Mouse (Mus musculus) intestine, postnatal 0 days (tissue): ENCODE results near the gene Ktn1. TPM values are rescaled to one million over a fixed set of nuclear protein-coding genes. Genes with fewer than 3 reads are reported as not detected.
A peak's percentile ranks its signal among the peaks of the same experiment; 100 is the strongest.

Experiments
- ATAC-seq: fragments of 200-750 bp; cut with Nextera tagmentation; 2 replicates; pipeline ENCODE4 v1.8.0; 2017; ENCODE audit warnings: mild to moderate bottlenecking, moderate TSS enrichment, moderate library complexity
- H3K27ac ChIP-seq: fragments of 300-500 bp; sonication (generic); 2 replicates; pipeline ENCODE4 v1.5.1; 2014; ENCODE audit warnings: mild to moderate bottlenecking, low read depth, low read length, moderate library complexity
- H3K27me3 ChIP-seq: fragments of 300-500 bp; sonication (generic); replicated peaks from 2 replicates; pipeline ENCODE4 v1.6.1; 2014; ENCODE audit warnings: low read length, mixed read lengths; ENCODE audit not compliant: control insufficient read depth, insufficient read depth
- H3K36me3 ChIP-seq: fragments of 300-500 bp; sonication (generic); 2 replicates; pipeline ENCODE4 v1.6.1; 2014; ENCODE audit warnings: mild to moderate bottlenecking, moderate library complexity; ENCODE audit not compliant: control insufficient read depth, insufficient read depth
- H3K4me1 ChIP-seq: fragments of 300-500 bp; sonication (generic); replicated peaks from 2 replicates; pipeline ENCODE4 v1.6.1; 2014; ENCODE audit warnings: antibody characterized with exemption, low read length, mixed read lengths; ENCODE audit not compliant: control insufficient read depth, insufficient read depth
- H3K4me2 ChIP-seq: fragments of 300-500 bp; sonication (generic); replicated peaks from 2 replicates; pipeline ENCODE4 v1.6.1; 2014; ENCODE audit warnings: low read depth, mild to moderate bottlenecking, moderate library complexity
- H3K4me3 ChIP-seq: fragments of 300-500 bp; sonication (generic); 2 replicates; pipeline ENCODE4 v1.5.1; 2014; ENCODE audit warnings: low read depth, low read length
- H3K9ac ChIP-seq: fragments of 300-500 bp; sonication (generic); 2 replicates; pipeline ENCODE4 v1.6.1; 2014; ENCODE audit warnings: mild to moderate bottlenecking, low read depth, low read length
- H3K9me3 ChIP-seq: fragments of 300-500 bp; sonication (generic); 2 replicates; pipeline ENCODE4 v1.6.1; 2016; ENCODE audit warnings: mixed run types; ENCODE audit not compliant: control insufficient read depth
- CTCF ChIP-seq: sonication (generic); IDR thresholded peaks from 2 replicates; pipeline ENCODE4 v1.5.1; 2016; ENCODE audit warnings: low read depth, mild to moderate bottlenecking, control low read depth, antibody characterized with exemption, moderate library complexity
- WGBS: fragments of 180-500 bp; shearing (Covaris S2); extraction: QIAGEN DNeasy Blood & Tissue Kit; methylation state at CpG from one replicate; pipeline ENCODE4 v1.1.7; 2014; 5-methylcytosine and 5-hydroxymethylcytosine counted together
- polyA plus RNA-seq: library from polyadenylated mRNA; unstranded; fragments of >200 nt; fragmentation: Nextera tagmentation; extraction: Ambion mirVana; gene quantifications from 2 replicates; pipeline ENCODE4 v1.2.1, GENCODE M21; 2015

Gene Ktn1
- 33.7 and 35.5 TPM in 2 replicates for polyA plus RNA-seq

GRCm38 (mm10) chr14:47648218-47648617, at the start of gene Ktn1:
Ktn1 (plus strand) TSS chr14:47648448.
- TF ChIP-seq CTCF = no peak
- H3K9ac ChIP-seq = peak within 1 kb of the TSS; percentile 86
- H3K9me3 ChIP-seq = no peaks in the 10 kb centered on the region
- ATAC-seq = no peak
- 42% methylated on average over 5 of the region's 5 CpGs for WGBS
- H3K27me3 ChIP-seq = no peaks in the 10 kb centered on the region
- H3K27ac ChIP-seq = peak within 1 kb of the TSS; percentile 94
- H3K4me1 ChIP-seq = no peaks in the 10 kb centered on the region
- H3K36me3 ChIP-seq = no peaks in the 10 kb centered on the region
- H3K4me2 ChIP-seq = peak within 1 kb of the TSS; percentile 84
- H3K4me3 ChIP-seq = peak within 1 kb of the TSS; percentile 96

DNA sequence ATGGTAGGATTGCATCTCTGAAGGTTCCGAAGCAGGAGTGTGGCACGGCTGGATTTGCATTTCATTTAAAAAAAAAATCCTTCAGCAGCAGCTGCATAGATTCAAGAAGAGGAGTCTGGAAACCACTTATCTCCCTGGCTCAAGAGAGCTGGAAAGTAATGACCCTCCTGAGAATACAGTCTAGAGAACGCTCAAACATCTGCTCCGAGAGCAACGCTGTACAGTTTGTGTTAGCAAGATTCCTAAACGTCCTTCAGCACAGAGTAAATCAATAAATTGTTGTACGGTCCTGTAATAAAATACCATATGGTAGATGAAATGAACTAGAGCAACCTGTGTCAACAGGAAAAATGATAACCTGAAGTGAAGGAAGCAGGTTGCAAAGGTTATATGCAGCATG, 35.0 kb upstream of the Ktn1 start:
- H3K4me2 ChIP-seq = no peak overlapping the region
- no peak for TF ChIP-seq CTCF
- H3K9me3 ChIP-seq = no peaks in the 10 kb centered on the region
- WGBS = 25% methylated on average over 7 of the region's 7 CpGs
- H3K27ac ChIP-seq = no peak overlapping the region
- no peak overlapping the region for H3K4me3 ChIP-seq
- H3K9ac ChIP-seq = no peak overlapping the region
- ATAC-seq = no peak
- H3K36me3 ChIP-seq = no peaks in the 10 kb centered on the region
- H3K4me1 ChIP-seq = no peaks in the 10 kb centered on the region
- H3K27me3 ChIP-seq = no peaks in the 10 kb centered on the region

GRCm38 (mm10) chr14:47618891-47619290, 29.4 kb upstream of the Ktn1 start:
- no peak overlapping the region for H3K9ac ChIP-seq
- no peak for TF ChIP-seq CTCF
- no peaks in the 10 kb centered on the region for H3K27me3 ChIP-seq
- H3K36me3 ChIP-seq = no peaks in the 10 kb centered on the region
- H3K4me1 ChIP-seq = no peaks in the 10 kb centered on the region
- ATAC-seq = no peak
- no peak overlapping the region for H3K4me3 ChIP-seq
- 80% methylated on average over 5 of the region's 5 CpGs for WGBS
- H3K9me3 ChIP-seq = no peaks in the 10 kb centered on the region
- H3K4me2 ChIP-seq = no peak overlapping the region
- no peak overlapping the region for H3K27ac ChIP-seq

DNA sequence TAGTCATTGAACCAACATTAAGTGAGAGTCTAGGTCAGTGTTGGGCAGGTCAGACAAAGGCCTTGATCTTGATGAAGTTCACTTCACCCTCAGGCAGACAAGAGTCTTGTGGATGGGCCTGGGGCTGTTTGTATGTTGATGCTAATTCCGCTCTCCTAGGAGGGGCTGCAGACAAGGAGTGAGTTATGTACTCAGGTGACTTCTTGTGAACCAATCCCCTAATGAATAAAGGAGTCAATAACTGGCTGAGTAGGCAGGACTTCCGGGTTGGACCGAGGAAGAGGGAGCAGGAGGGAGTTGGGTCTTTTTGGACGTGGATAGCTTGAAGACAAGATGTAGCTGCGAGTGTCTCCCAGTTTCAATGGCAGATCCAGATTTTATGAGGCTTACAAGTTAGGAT, 26.3 kb upstream of the Ktn1 start:
- 83% methylated on average over 5 of the region's 5 CpGs for WGBS
- Histone ChIP-seq H3K9me3 (no peaks in the 10 kb centered on the region), H3K4me3 (no peak overlapping the region), H3K27me3 (no peaks in the 10 kb centered on the region), H3K9ac (no peak overlapping the region), H3K4me2 (no peak overlapping the region), H3K27ac (no peak overlapping the region), H3K36me3 (no peaks in the 10 kb centered on the region), H3K4me1 (no peaks in the 10 kb centered on the region)
- no peak for ATAC-seq
- no peak for TF ChIP-seq CTCF

GRCm38 (mm10) chr14:47624837-47625236, 23.4 kb upstream of the Ktn1 start:
- Histone ChIP-seq H3K4me2 (no peak overlapping the region; the same call in 1 of the 2 replicates), H3K9ac (no peak overlapping the region), H3K4me3 (no peak overlapping the region), H3K27me3 (no peaks in the 10 kb centered on the region), H3K27ac (no peak overlapping the region), H3K4me1 (no peaks in the 10 kb centered on the region), H3K9me3 (no peaks in the 10 kb centered on the region), H3K36me3 (no peaks in the 10 kb centered on the region)
- no peak for TF ChIP-seq CTCF
- ATAC-seq = no peak
- 57% methylated on average over 3 of the region's 3 CpGs for WGBS

DNA sequence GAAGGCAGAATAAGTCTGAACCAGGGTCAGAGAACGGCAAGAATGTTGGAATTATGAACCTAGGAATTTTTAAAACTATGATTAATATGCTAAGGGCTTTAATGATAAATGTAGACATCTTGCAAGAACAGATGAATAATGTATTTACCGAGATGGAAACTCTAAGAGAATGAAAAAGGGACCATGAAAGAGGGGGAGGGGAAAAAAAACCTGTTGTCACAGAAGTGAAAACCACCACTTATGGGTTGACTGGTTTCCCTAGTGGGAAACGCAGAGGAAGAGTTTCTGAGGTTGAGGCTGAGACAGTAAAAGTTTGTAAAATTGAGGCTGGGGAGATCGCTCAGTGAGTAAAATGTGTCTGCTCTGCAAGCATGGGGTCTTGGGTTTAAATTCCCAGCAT, 22.1 kb upstream of the Ktn1 start:
- H3K4me2 ChIP-seq = no peak overlapping the region
- 82% methylated on average over 4 of the region's 4 CpGs for WGBS
- H3K4me1 ChIP-seq = no peaks in the 10 kb centered on the region
- no peaks in the 10 kb centered on the region for H3K36me3 ChIP-seq
- H3K27me3 ChIP-seq = no peaks in the 10 kb centered on the region
- H3K9me3 ChIP-seq = no peaks in the 10 kb centered on the region
- ATAC-seq = no peak
- H3K9ac ChIP-seq = no peak overlapping the region
- no peak for TF ChIP-seq CTCF
- H3K27ac ChIP-seq = no peak overlapping the region
- H3K4me3 ChIP-seq = no peak overlapping the region

- H3K4me2 ChIP-seq = no peak overlapping the region
- H3K9ac ChIP-seq = no peak overlapping the region
- no peaks in the 10 kb centered on the region for H3K4me1 ChIP-seq
- TF ChIP-seq CTCF = no peak
- no peaks in the 10 kb centered on the region for H3K27me3 ChIP-seq
- no peak overlapping the region for H3K4me3 ChIP-seq
- no peak overlapping the region for H3K27ac ChIP-seq
- no peaks in the 10 kb centered on the region for H3K9me3 ChIP-seq
- ATAC-seq = no peak
- no peaks in the 10 kb centered on the region for H3K36me3 ChIP-seq
- WGBS = 64% methylated on average over 2 of the region's 2 CpGs
Observed at GRCm38 (mm10) chr14:47626812-47627211, 21.4 kb upstream of the Ktn1 start.
